Mouse (Mus musculus): Measurements from ENCODE around the gene Rnase2b.
"Not testable (repeated sequence)": the region's sequence is repeated elsewhere in the genome, so short reads cannot be mapped to it uniquely, and the experiment has no call there.

Gene Rnase2b

DNA sequence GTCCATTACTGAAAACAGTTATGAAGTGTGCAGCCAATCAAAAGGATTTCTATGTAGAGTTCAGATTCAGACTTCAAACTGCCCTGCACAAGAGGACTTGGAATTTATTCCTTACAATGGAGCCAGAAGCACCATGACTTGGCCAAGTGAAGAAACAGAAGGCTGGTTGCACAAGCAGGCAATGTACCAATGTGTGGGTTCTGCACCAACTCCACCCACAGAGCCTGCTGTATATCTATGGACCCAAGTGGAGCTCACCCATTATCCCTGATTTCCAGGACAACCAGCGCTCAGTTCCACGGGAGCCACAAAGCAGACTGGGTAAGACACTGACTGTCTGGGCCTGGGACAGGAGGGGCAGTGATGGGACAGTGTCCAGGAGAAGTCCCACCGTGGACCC is at the start of gene Rnase2b:
Gene Rnase2b (plus strand): TSS at position 285 of the 400 bp plus-strand sequence.
- not testable (repeated sequence) for DNase-seq (ENCODE audit: low read depth)

DNA sequence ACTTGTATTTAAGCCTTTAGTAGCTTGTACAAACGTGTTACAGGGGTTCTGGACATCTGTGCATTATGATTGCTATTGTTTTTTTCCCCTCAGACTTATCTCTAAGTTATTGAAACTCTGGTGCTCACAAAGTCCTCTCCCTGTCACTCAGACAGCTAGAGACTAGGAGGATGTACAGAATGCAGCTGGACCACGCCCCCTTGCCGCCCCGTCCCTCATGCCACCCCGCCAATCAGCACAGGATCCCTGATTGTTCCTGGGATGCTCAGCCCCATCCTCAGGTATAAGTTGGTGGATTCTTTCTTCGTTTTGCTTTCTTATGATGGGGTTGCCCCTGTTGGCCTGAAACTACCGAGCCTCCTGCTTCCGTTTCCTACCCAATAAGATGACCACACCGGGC is 48.6 kb upstream of the Rnase2b start:
- no peak for DNase-seq (ENCODE audit: low read depth)

DNA sequence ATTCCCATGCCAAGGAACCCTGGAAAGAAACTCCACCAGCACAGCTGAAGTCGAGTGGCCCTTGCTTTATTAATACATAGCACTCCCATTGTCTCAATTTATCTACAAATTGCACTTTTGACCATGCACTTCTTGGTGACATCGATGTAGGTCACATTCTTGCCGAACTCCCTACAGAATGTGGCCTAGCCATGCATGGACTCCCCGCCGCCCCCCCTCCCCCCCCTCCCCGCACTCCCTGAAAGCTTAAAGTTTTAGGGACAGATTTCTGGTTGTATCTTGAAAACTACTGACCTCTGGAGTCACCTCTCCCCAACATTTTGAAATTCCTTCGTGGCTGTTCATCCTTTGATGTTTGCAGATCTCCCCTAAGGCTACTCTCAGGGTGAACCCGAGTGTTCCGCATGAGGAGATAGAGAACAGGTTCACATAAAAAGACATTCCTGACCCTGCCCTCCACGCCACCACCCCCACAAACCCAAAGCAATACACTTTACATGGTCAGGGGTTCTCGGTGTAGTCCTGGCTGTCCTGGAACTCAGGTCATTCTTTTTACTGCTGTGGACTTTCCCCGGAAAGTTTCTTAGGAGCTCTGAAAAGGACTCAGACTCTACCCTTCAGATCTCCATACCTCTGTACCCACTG is 48.0 kb upstream of the Rnase2b start, which contains the start of gene Eddm3b:
Gene Eddm3b (plus strand): TSS at position 511 of the 645 bp plus-strand sequence.
- DNase-seq (ENCODE audit: low read depth), result no peak

DNA sequence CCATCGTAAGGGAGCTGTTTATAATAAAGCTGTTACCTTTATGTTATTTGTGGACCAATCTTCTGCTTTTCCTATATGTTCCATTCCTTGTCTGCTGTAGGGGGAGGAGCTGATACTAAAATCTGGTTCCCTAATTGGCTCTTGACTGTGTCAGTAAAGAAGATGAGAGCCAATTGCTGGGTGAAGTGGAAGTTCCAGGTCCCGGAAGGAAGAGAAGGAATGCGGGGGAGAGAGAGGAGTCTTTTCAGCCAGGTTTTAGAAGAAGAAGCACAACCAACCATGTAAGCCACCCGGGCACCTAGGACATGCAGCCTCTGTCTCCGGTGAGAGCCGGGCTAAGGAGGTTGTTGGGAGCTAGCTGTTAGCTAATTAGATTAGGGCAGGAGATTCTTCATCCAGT is 36.4 kb upstream of the Rnase2b start:
- DNase-seq (ENCODE audit: low read depth), result no peak

DNA sequence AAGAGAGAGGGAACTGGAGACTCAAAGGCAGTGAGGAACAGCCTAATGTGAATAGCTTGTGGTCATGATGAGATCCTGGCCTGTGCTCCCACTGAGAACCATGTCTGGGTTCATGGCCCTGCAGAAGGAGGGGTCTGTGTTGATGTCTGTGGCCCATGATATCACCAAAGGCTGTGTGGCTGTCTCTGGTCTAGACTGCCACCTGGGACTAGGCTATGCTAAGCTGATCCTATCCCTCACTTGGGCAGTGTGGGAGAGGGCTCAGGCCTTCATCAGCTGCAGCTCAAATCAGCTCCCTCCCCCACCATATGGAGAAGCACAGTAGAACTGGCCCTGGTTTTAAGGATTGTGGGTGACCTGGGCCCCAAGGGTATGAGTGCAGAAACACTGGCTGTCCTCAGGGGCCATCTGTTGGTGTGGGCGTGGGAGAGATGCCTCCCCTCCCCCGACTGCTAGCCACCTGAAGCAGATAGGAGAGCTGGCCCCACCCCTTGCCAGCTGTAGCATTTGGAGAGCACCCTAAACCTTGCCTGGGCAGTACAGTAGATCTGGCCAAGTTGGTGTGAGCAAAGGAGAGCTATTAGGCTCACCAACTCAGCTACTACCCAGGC is 34.3 kb upstream of the Rnase2b start:
- DNase-seq (ENCODE audit: low read depth), result no peak

DNA sequence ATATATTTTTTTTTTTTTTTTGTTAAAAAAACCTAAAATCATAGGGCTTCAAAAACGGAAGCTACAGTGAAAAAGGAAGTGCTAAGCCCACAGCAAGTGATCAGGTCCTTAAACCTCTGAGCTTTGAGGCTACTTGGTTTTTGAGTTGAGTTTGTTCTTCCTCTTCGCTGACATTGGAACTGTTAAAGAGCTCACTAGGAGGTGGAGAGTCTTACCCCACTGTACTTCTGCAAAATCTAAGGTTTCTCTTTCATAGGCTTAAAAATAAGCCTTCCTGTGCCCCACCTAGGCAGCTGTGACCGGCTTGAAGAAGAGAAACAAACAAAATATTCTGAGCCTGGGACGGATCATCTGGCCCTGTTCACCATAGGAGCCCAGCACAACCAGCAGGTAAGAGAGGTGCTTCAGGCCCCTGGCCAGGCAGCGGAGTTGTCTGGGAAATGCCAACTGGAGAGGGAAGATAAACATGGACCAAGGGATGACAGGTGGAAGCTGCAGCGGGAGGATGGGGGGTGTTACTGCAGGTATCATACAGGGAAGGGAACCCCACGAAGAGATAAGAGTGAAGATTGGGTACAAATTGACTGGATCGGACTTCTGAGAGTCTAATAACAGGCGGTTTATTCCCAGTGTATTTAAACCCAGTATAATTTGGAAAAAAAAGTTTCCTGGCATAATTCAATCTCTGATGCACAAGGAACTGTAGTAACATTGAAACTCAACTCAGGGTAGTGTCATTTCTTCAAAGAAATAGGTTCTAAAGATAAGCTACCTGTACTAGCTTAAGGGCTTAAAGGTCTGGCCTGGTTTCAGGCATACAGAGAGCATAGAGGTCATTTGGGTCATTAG is 33.1 kb upstream of the Rnase2b start:
- no peak for DNase-seq (ENCODE audit: low read depth)

DNA sequence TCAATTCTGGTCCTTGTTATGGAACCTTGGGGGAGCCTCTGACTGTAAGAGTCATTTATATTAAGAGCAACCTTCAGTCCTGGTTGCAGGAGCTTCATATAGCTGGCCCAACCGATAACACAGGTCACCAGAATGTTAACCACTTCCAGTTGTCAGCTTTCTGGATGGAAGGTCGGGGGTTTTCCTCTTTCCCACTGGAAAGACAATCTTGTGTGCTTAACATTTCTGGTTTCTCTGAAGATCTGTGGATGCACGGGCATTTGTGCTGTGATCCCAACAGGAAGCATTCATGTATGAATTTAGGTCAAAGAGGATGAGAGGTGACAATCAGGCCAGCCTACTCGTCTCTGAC is 32.5 kb upstream of the Rnase2b start:
- DNase-seq (ENCODE audit: low read depth), result no peak

DNA sequence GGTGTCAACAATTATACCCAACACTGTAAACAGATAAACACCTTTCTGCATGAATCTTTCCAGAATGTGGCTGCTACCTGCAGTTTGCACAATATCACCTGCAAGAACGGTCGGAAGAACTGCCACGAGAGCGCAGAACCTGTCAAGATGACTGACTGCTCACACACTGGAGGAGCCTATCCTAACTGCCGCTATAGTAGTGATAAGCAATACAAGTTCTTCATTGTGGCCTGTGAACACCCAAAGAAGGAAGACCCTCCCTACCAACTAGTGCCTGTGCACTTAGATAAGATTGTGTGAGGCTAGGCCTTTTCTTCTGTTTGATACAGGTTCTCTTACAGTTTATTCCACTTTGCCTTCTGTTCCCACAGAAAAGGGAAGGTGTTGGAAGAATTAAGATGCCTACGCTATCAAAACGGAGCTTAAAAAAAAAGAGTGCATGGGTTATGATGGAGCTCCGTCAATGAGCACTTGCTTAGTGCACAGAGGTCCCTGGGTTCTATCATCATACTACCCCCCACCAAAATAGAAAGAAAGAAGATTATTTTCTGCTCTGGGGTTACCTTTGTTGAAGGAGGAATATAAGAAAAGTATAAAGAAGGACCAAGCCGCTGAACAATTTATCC is 31.6 kb upstream of the Rnase2b start:
- DNase-seq (ENCODE audit: low read depth), result no peak

DNA sequence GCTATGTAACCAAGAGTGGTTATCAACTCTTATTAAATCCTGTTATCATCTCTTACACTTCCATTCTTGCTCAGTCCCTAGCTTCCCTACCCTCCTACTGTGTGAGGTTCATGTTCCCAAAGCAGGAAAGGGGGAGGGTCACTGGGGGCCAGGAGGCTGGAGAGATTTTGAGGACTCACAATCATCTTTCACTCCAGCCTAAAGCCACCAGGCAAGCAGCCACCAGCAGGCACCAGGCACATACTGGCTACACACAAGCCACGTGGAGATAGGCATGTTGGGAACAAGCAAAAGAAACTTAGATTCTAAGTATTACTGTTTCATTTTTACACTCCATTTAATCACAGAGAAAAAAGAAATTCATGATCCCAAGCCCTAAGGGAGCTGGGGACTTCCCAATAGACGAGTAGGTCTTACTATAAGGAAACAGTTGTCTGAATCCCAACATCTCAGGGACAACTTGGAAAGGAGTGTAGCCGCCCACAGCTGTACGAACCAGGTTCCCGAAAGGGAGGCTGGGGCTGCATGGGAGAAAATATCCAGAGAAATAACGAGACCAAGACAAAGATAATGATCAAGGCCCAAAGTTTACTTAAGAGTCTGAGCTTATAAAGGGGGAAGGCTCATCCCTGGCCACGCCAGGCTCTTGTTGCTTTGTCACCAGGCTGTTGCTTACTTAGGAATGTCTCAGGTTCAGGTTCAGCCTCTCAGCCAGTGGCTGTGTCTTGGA is 30.8 kb upstream of the Rnase2b start:
- no peak for DNase-seq (ENCODE audit: low read depth)

DNA sequence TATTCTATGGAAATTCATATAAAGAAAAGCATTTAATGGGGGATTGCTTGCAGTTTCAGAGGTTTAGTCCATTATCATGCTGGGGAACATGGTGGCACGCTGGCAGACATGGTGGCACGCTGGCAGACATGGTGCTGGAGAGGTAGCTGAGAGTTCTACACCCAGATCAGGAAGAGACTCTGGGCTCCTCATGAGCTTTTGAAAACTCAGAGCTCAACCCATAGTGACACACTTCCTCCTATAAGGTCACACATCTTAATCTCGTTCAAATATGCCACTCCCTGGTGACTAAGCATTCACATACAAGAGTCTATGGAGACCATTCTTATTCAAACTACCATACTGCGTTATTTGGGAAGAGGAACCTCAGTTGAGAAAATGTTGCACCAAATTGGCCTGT is 29.7 kb upstream of the Rnase2b start:
- DNase-seq (ENCODE audit: low read depth), result no peak

DNA sequence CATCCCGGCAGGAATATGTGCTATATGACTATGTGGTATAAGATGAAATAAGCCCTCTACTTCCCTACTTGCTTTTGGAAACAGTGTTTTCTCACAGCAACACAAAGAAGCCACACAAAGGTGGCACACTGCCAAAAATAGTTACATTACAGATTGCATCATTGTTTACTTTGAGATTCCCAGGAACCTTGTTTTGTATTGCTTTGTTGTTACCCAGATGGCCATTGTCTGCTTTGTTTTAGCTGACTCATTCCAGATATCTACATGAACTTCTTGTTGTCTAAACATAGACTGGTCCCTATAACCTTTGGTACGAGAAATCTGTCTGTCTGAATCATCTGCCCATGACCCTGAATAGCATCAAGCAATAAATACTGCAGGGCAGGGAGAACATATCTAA is 21.7 kb upstream of the Rnase2b start:
- no peak for DNase-seq (ENCODE audit: low read depth)

DNA sequence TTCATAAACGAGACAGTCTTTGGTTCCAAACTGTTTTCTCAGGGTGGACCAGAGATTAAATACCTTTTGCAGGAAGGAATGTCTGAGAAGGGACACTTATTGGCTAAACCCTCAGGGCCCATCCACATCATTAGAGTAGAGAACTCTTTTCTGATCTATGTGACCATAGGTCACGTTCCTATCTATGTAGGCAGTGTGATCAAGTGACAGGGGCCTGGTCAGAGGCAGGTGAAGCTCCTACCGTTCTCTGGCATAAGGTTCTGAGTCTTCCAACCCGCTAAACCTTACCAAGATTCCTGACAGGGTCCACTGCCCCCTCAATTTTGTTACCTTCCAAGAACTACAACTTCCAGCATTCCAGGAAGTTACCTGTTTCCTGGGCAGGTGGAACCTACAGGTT is 19.9 kb upstream of the Rnase2b start:
- DNase-seq (ENCODE audit: low read depth), result no peak

DNA sequence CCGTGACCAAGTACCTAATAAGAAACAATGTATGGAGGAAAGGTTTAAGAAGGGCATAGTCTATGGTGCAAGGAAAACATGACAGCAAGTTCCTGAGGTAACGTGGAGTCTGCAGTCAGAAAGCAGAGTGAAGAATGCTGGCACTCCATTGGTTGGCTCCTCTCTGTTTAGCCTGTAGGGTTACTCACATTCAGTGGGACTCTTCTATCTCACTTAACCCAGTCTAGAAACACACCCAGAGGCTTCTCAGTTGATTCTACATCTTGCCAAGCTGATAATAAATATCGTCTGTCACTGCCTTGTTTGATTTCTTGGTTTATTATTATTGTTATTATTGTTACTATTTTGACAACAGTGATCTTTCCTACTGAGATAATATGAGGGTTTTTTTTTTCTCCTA is 19.5 kb upstream of the Rnase2b start:
- no peak for DNase-seq (ENCODE audit: low read depth)

DNA sequence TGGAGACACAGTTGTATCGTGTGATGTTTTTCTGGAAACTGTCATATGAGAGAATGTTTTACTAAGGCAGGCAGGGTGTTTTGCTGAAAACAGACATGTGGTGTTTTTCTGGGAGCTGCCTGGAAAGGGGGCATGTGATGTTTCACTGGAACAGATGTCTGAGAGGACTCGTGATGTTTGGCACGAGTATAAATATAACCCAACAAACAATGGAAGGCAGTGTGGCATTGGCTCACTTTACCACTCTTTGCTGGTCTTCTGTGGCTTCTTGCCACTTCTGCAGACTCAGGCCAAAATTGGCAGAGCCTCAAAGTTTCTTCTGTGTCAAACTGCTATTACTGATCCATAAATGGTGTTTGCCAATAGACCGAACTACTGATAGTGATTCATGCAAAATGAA is 18.8 kb upstream of the Rnase2b start:
- DNase-seq (ENCODE audit: low read depth), result no peak

DNA sequence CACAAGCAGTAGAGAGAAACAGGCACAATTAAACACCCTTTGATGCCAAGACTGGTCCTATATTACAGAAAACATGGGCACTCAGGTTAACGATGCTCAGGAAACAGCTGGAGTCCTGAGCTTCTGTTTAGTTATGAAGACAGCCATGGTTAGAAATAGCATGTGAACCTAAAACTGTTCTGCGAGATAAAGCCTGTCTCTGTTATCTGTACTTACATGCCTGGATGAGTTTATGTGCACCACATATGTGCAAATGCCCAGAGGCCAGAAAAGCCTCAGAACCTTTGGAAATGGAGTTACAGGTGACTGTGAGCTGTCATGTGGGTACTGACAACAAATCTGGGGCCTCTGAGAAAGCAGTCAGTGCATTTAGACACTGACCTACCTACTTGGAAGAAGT is 18.1 kb upstream of the Rnase2b start:
- no peak for DNase-seq (ENCODE audit: low read depth)

DNA sequence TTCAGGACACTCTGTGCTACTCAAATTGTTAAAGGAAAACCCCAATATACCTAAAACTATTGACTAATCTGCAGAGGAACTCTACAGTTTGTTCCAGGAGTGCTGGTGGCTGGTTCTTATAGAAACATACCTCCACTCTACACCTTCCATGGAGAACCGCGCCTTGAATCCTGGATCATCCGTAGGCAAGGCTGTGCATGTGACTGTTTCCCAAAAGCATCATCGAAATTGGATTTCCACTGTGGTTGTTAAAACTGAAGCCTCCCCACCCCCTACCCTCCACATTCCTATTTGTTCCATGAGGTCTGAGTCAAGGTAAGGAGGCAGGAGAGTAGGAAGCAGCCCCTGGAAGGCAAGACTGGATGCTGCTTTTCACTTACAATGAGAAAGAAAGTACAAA is 17.6 kb upstream of the Rnase2b start:
- DNase-seq (ENCODE audit: low read depth), result no peak

DNA sequence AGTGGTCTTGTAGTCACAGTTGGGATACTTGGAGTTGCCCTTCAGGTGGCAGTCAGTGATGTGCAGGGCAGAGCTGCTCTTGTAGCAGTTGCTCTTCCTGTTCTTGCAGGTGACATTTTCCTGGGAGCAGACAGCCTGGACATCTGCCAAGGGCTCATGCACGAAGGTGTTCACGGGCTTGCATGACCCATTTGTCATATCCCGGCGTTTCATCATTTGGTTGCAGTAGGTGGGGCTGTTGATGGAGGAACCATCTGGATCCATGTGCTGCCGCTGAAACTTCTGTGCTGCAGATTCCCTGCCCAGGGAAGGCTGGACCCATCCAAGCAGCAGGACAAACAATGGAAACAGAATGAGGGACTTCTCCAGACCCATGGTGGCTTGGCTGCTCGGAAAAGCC is 16.5 kb upstream of the Rnase2b start:
- DNase-seq (ENCODE audit: low read depth), result no peak

DNA sequence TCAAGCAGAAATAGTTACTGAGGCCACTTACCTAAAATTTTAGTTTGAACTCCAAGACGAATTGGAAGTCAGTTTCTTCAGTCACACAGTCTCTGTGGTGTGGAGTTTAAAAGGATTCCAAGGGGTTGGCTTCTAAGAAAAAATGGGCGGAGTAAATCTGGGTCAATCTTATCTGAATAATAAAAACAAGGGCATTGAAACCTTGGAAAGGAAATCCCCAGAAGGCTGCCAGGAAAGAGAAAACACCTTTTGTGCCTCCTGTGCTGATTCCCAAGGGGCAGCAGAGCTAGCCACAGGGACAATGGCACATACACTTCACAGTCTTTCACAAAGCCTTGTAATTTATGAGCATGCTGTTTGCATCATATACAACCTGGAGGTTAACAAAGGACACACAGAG is 15.4 kb upstream of the Rnase2b start, which contains the start of gene Rnase1:
Gene Rnase1 (minus strand): TSS at position 101 of the 400 bp plus-strand sequence.
- DNase-seq (ENCODE audit: low read depth), result no peak

DNA sequence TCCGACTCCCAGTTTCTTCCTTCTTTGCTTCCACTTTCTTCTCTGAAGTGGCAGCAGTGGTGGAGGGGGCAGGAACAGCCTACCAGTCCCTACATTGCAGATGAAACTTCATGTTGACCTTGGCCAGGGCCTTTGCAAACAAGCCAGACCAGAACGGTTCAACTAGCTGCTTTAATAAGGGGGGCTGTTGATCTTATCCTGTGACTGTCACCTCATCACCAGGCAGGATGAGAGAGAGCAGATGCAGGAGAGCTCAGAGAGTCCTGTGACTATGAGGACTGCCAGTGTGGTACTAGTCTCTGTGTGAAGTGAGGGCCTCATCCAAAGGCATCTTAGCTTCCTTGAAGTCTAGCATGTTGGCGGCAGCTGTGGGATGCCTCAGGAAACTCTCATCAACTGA is 14.1 kb upstream of the Rnase2b start:
- DNase-seq (ENCODE audit: low read depth), result no peak

DNA sequence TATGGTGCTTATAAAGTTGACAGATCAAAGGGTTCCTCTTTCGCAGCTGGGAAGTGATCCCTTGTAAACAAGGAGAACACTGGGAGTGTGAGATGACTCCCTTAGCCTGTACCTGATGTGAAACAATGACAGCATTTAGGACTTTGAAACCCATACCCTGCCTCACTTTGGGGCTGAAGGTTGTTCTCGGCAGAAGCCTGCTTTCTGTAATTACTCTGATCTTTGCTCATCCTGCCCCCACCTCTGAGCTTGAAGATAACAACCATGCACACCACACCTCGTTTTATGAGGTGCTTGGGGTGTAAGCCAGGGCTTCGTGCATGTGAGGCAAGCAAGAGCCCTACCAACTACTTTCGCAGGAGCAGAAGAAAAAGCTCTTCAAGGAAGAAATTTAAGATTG is 12.9 kb upstream of the Rnase2b start:
- no peak for DNase-seq (ENCODE audit: low read depth)

DNA sequence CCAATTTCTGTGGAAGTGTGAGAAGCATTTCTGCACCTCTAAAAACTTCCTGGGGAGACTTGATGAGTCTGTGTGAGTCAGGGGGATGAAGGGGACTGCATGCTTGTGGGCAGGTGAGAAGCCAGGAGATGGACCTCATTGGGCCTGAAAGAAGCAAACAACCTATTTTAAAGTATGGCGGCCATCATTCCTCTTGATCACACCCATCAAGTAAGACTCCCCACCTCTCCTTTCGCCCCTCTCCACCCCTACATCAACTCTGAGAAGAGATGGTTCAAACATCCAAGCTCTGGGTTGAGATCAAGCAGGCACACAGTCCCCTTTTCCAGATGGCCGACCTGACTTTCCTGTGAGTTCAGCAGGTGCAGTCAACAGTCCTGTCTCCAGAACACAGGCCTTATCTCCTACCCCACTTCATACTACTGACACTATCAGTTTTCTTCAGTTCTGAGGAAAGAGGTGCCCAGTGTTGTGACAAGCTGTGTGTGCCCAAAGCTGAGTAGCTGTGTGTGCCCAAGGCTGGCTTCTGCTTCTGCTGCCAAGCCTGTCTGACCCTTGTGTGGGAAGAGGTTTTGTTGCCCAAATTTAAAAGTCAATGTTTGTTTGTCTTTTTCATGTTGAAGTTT is 11.7 kb upstream of the Rnase2b start:
- DNase-seq (ENCODE audit: low read depth), result no peak
